Mouse (Mus musculus) bone marrow macrophage, adult 2 months (primary cell): ENCODE results near the gene Spag5.

Experiments used
- CTCF ChIP-seq: IDR thresholded peaks from 2 replicates; pipeline ENCODE4 v1.5.1; 2012; ENCODE audit warnings: low read depth, mild to moderate bottlenecking, low read length, moderate library complexity
- POLR2A ChIP-seq: IDR thresholded peaks from 2 replicates; pipeline ENCODE4 v1.6.1; 2012; ENCODE audit warnings: mild to moderate bottlenecking, low read depth, low read length, borderline replicate concordance

GRCm38 (mm10) chr11:78337040-78337439, 35.7 kb downstream of the Spag5 start:
- no peak for TF ChIP-seq POLR2A
- TF ChIP-seq CTCF = no peak
